Mouse (Mus musculus): Measurements from ENCODE around the gene Esam. TPM values are rescaled to one million over a fixed set of nuclear protein-coding genes. Genes with fewer than 3 reads are reported as not detected.

The Esam gene
- polyA plus RNA-seq, 1 experiment from 2014 or later, result 41.5 TPM

DNA sequence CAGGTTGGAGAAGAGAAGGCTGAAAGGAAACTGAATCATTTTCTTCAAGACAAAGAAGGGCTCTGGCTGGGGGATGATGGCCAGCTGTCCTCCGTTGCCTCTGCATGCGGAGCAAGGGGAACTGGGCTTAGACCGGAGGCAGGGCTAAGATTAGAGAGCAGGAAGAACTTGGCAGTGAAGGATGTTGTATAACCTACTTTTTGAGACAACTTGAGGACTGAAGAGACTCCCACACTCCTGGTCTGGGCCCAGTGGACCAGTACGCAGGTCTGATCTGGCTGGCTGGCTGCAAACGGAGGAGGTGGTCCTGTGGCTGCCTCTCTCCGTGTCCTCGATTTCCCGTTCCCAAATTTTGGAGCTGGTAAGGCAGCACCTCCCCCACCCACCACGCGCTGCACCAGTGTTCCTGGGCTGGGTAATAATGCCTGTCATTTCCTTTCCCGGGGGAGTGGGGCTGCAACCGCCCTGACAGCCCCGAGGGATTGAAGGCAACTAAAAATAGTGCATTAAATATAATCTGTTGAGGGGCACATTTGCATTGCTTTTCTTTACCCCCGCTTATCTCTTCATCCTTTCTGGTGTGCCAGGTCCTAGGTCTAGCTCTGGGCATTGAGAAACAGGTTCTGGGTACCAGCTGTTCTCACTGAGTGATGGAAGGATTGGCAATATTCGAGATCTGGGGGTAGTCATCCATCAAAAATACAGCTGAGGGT, 40.2 kb downstream of the Esam start:
- peak; percentile 40; the same call in 1 of the 2 replicates for ATAC-seq (ENCODE audit: low read depth)
- no peak overlapping the region; the same call in 1 of the 2 replicates for H3K9ac ChIP-seq
- H3K27me3 ChIP-seq, result no peaks in the 10 kb centered on the region
- 27% methylated on average over 15 of the region's 15 CpGs for WGBS
- H3K4me3 ChIP-seq, result no peak overlapping the region
- peak overlapping the region; percentile 30 for H3K4me2 ChIP-seq
- H3K9me3 ChIP-seq, result no peaks in the 10 kb centered on the region
- peaks cover 14% of the 10 kb centered on the region for H3K4me1 ChIP-seq (replicated peaks)
- no peaks in the 10 kb centered on the region for H3K36me3 ChIP-seq
- H3K27ac ChIP-seq (replicated peaks), result no peak overlapping the region

DNA sequence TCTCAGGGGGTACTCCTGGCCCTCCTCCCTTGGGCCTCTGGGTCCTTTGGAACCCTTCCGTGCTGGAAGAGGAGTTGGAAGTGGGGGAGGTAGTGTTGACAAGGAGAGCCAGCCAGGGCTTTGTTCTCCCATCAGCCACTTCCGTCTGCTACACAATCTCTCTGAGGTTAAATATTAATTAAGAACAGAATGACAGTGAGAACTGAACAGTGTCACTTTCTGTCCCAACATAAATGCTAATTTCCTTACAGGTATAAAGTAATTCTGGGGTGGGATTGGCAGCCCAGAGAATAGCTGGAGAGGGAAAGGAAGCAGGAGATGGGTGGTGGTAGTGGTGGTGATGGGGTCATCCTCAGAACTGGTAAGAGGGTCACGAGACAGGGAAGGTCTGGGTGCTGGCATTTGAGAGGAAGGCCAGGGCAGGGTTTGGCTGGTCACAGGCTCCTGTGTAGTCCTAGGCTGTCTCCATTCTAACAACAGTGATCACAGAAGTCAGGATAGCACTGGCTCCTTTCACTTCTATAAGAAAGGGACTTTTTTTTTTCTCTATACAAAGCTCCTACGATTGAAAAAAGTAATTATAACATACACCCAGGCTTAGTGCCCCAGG, 40.8 kb downstream of the Esam start:
- H3K4me2 ChIP-seq, result no peak overlapping the region
- H3K4me1 ChIP-seq (replicated peaks), result peaks cover 14% of the 10 kb centered on the region
- no peaks in the 10 kb centered on the region for H3K27me3 ChIP-seq
- H3K4me3 ChIP-seq, result no peak overlapping the region
- ATAC-seq (ENCODE audit: low read depth), result no peak
- H3K36me3 ChIP-seq, result no peaks in the 10 kb centered on the region
- no peak overlapping the region for H3K27ac ChIP-seq (replicated peaks)
- 27% methylated on average over 4 of the region's 4 CpGs for WGBS
- no peak overlapping the region for H3K9ac ChIP-seq
- no peaks in the 10 kb centered on the region for H3K9me3 ChIP-seq

GRCm38 (mm10) chr9:37569231-37569835, 41.5 kb downstream of the Esam start:
- no peak overlapping the region for H3K9ac ChIP-seq
- H3K4me3 ChIP-seq, result no peak overlapping the region
- WGBS, result 74% methylated on average over 2 of the region's 2 CpGs
- H3K4me1 ChIP-seq (replicated peaks), result peaks cover 14% of the 10 kb centered on the region
- H3K27me3 ChIP-seq, result no peaks in the 10 kb centered on the region
- H3K4me2 ChIP-seq, result no peak overlapping the region
- no peak for ATAC-seq (ENCODE audit: low read depth)
- H3K9me3 ChIP-seq, result no peaks in the 10 kb centered on the region
- no peak overlapping the region for H3K27ac ChIP-seq (replicated peaks)
- H3K36me3 ChIP-seq, result no peaks in the 10 kb centered on the region

DNA sequence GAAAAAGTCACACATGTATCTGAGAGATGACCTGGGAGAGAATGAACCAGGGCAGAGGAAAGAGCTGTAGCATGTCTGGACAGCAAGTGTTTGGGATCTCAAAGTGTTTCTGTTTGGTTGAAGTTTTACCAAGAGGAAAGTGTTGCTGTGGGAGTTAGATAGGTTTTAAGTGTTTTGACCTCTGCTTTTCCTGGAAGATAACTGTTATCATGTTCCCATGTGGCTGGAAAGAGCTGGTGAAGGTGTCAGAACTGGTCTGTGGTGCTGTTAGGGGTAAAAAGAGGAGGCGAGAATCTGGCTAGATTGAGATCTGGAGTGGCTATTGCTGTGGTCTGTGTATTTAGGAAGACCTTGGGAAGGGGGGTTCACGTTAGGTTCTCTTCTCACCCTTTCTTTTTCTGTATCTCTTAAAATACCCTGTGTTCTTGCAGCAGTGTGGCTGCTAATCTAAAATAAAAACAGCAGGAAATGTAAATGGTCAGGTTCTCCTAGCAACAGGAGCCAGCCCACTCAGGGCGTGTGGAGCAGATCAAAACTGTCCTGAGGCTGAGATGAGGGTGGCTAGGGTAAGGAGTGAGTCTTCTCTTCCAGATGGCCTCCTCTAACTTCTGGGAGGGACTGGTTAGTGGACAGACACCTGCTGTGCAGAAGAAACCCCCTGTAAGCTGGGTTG, 44.5 kb downstream of the Esam start:
- Histone ChIP-seq H3K9ac (no peak overlapping the region), H3K4me3 (no peak overlapping the region), H3K27ac (replicated peaks) (no peak overlapping the region), H3K27me3 (no peaks in the 10 kb centered on the region), H3K4me1 (replicated peaks) (peaks cover 29% of the 10 kb centered on the region), H3K9me3 (no peaks in the 10 kb centered on the region), H3K36me3 (no peaks in the 10 kb centered on the region), H3K4me2 (no peak overlapping the region)
- no peak for ATAC-seq (ENCODE audit: low read depth)
- WGBS, result 66% methylated on average over 3 of the region's 3 CpGs

GRCm38 (mm10) chr9:37576436-37576930, 48.6 kb downstream of the Esam start:
- Histone ChIP-seq H3K36me3 (no peaks in the 10 kb centered on the region), H3K4me2 (peak overlapping the region; percentile 51), H3K4me3 (peak overlapping the region; percentile 22), H3K9ac (peak overlapping the region; percentile 57), H3K4me1 (replicated peaks) (peaks cover 15% of the 10 kb centered on the region), H3K27me3 (no peaks in the 10 kb centered on the region), H3K27ac (replicated peaks) (peak overlapping the region; percentile 74), H3K9me3 (no peaks in the 10 kb centered on the region)
- 15% methylated on average over 14 of the region's 14 CpGs for WGBS
- peak; percentile 89 for ATAC-seq (ENCODE audit: low read depth)

- H3K36me3 ChIP-seq, result no peaks in the 10 kb centered on the region
- H3K4me3 ChIP-seq, result no peak overlapping the region
- H3K4me2 ChIP-seq, result no peak overlapping the region
- no peaks in the 10 kb centered on the region; the same call in 1 of the 2 replicates for H3K4me1 ChIP-seq (replicated peaks)
- 0 out of 2 replicates have a peak, but pooled peaks cover 2% of the 10 kb centered on the region for H3K9me3 ChIP-seq
- ATAC-seq (ENCODE audit: low read depth), result no peak
- no peak overlapping the region for H3K9ac ChIP-seq
- H3K27me3 ChIP-seq, result no peaks in the 10 kb centered on the region
- 84% methylated on average over 5 of the region's 5 CpGs for WGBS
- H3K27ac ChIP-seq (replicated peaks), result no peak overlapping the region
Measured at GRCm38 (mm10) chr9:37583594-37583993, 55.7 kb downstream of the Esam start.

GRCm38 (mm10) chr9:37586718-37587117, 58.8 kb downstream of the Esam start:
- no peak for ATAC-seq (ENCODE audit: low read depth)
- Histone ChIP-seq H3K27ac (replicated peaks) (no peak overlapping the region), H3K27me3 (no peaks in the 10 kb centered on the region), H3K9me3 (peaks cover 6% of the 10 kb centered on the region; the same call in 1 of the 2 replicates), H3K9ac (no peak overlapping the region), H3K4me2 (no peak overlapping the region), H3K36me3 (no peaks in the 10 kb centered on the region), H3K4me1 (replicated peaks) (no peaks in the 10 kb centered on the region; the same call in 1 of the 2 replicates), H3K4me3 (no peak overlapping the region)
- WGBS, result 75% methylated on average over 4 of the region's 4 CpGs

Other genes starting within 250 kb of the Esam start
- gene Ccdc15, start 179.6 kb upstream of the Esam start, polyA plus RNA-seq (2015; fragmentation: Nextera tagmentation; extraction: Ambion mirVana), result 7.9 and 9.0 TPM in 2 replicates
- gene Hepacam, start 160.7 kb upstream of the Esam start, polyA plus RNA-seq (2015; fragmentation: Nextera tagmentation; extraction: Ambion mirVana), result 6.7 and 6.9 TPM in 2 replicates
- gene Robo4, start 126.2 kb upstream of the Esam start, polyA plus RNA-seq (2015; fragmentation: Nextera tagmentation; extraction: Ambion mirVana), result 6.2 and 7.8 TPM in 2 replicates
- 63.2 and 65.0 TPM in 2 replicates for gene Robo3, start 94.8 kb upstream of the Esam start, polyA plus RNA-seq (2015; fragmentation: Nextera tagmentation; extraction: Ambion mirVana)
- 33.4 and 33.7 TPM in 2 replicates for gene Msantd2, start 38.8 kb upstream of the Esam start, polyA plus RNA-seq (2015; fragmentation: Nextera tagmentation; extraction: Ambion mirVana)
- gene Vsig2, start 11.2 kb downstream of the Esam start, polyA plus RNA-seq (2015; fragmentation: Nextera tagmentation; extraction: Ambion mirVana), result 1.1 and 2.1 TPM in 2 replicates
- gene Nrgn, start 24.8 kb downstream of the Esam start, polyA plus RNA-seq (2015; fragmentation: Nextera tagmentation; extraction: Ambion mirVana), result 10.0 and 11.3 TPM in 2 replicates
- gene Siae, start 27.6 kb downstream of the Esam start, polyA plus RNA-seq (2015; fragmentation: Nextera tagmentation; extraction: Ambion mirVana), result 8.9 and 13.7 TPM in 2 replicates
- 10.9 and 12.1 TPM in 2 replicates for gene Spa17, start 85.6 kb downstream of the Esam start, polyA plus RNA-seq (2015; fragmentation: Nextera tagmentation; extraction: Ambion mirVana)
- gene Tbrg1, start 129.2 kb downstream of the Esam start, polyA plus RNA-seq (2015; fragmentation: Nextera tagmentation; extraction: Ambion mirVana), result 99.3 and 100 TPM in 2 replicates
- 0.22 TPM in 1 of 2 replicates, not detected in the other for gene Panx3, start 141.2 kb downstream of the Esam start, polyA plus RNA-seq (2015; fragmentation: Nextera tagmentation; extraction: Ambion mirVana)
- gene Olfr160, start 188.2 kb downstream of the Esam start, polyA plus RNA-seq (2015; fragmentation: Nextera tagmentation; extraction: Ambion mirVana), result not detected in 2 replicates
- gene Olfr874, start 217.0 kb downstream of the Esam start, polyA plus RNA-seq (2015; fragmentation: Nextera tagmentation; extraction: Ambion mirVana), result not detected in 2 replicates
- gene Olfr875, start 243.8 kb downstream of the Esam start, polyA plus RNA-seq (2015; fragmentation: Nextera tagmentation; extraction: Ambion mirVana), result not detected in 2 replicates